Mouse (Mus musculus) bone marrow macrophage, adult 2 months (primary cell): ENCODE measurements around the gene 0610010K14Rik. TPM values are rescaled to one million over a fixed set of nuclear protein-coding genes. Genes with fewer than 3 reads are reported as not detected.

Source experiments
- H3K27ac ChIP-seq: 2 replicates; pipeline ENCODE4 v1.5.1; 2012; ENCODE audit warnings: low read depth, low read length; ENCODE audit not compliant: insufficient read depth
- H3K4me1 ChIP-seq: 2 replicates; pipeline ENCODE4 v1.6.1; 2012; ENCODE audit warnings: low read length; ENCODE audit not compliant: control insufficient read depth, insufficient read depth
- H3K4me3 ChIP-seq: 2 replicates; pipeline ENCODE4 v1.5.1; 2012; ENCODE audit warnings: mild to moderate bottlenecking, low read length, moderate library complexity; ENCODE audit not compliant: insufficient read depth
- CTCF ChIP-seq: IDR thresholded peaks from 2 replicates; pipeline ENCODE4 v1.5.1; 2012; ENCODE audit warnings: low read depth, mild to moderate bottlenecking, low read length, moderate library complexity
- POLR2A ChIP-seq: IDR thresholded peaks from 2 replicates; pipeline ENCODE4 v1.6.1; 2012; ENCODE audit warnings: mild to moderate bottlenecking, low read depth, low read length, borderline replicate concordance
- polyA plus RNA-seq: library from polyadenylated mRNA; stranded (reverse); fragments of >200 nt; gene quantifications from 2 replicates; pipeline ENCODE4 v1.2.4, GENCODE M21; 2012; ENCODE audit not compliant: missing spikeins, insufficient read depth, insufficient read length

Gene 0610010K14Rik
- polyA plus RNA-seq, 1 experiment: 49.9 TPM

DNA sequence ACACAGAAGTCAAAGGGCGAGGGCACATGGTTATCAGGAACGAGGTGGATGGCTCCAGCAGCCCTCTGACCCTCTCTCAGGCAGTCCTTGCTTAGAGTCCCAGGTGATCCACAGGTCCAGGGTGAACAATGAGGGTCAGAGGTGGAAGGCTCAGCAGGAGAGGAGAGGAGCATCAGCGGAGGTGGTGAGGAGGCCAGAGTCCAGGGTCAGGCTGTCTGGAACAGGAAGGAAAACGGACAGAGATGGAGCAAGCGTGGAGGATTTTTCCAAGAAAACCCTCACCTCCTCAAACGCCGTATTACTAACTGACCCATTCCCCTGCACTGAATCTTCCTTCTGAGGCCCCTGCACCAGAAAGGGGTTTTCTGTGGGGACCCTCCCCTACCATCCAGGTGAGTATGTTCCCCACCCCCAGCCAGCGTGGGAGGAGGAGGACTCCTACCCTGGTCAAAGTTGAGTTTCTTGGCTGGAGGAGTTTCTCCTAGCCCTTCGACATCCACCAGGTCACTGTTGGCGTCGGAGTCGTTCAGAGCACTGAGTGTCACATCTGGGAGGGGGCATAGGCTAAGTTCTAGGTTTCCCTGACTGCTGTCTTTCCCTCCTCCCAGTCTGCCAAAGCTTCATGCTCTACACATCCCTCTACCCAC, 2.3 kb downstream of the 0610010K14Rik start:
- no peak for TF ChIP-seq CTCF
- TF ChIP-seq POLR2A: no peak
- Histone ChIP-seq H3K4me3 (no peak overlapping the region), H3K27ac (no peak overlapping the region), H3K4me1 (peaks cover 9% of the 10 kb centered on the region)

DNA sequence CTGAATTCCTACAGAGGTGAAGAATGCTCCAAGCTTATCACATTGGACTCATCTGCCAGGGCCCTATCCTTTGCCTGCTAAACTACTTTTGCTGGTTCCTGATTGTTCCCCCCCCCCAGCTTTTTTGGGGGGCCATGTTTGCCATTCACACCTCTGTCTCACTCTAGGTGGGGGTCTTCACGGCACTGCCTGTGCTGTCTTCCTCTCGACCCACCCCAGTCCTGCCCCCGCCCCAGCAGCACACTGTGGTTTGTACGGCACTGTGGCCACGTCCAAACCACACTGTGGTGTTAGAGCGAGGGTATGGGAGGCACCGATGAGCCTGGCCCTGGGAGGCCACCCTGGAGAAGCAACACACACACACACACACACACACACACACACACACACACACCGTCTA, 3.2 kb downstream of the 0610010K14Rik start:
- Histone ChIP-seq H3K27ac (no peak overlapping the region), H3K4me1 (peaks cover 13% of the 10 kb centered on the region), H3K4me3 (no peak overlapping the region)
- no peak for TF ChIP-seq CTCF
- no peak for TF ChIP-seq POLR2A

GRCm38 (mm10) chr11:70234037-70234436, 3.7 kb downstream of the 0610010K14Rik start:
- TF ChIP-seq CTCF (no peak), POLR2A (no peak)

DNA sequence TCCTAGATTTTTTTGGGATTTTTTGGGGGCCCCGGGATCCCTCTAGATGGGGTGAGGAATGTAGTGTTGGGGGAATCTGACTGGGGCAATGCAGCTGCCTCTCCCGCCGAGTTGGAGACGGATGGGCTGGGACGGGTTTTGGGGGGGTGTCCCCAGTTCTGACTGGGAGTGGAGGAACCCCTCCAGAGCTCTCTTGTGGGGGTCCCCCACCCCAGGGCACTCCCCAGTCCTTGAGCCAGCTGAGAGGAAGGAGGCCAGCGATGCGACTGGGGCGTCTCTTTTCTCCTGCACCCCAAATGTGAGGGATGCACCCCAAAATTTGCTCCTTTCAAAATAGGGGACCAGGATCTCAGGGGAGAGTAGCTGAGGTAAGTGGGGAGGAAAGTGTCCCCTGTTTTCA, 4.7 kb downstream of the 0610010K14Rik start:
- H3K27ac ChIP-seq: no peak overlapping the region
- no peak for TF ChIP-seq CTCF
- no peak for TF ChIP-seq POLR2A
- H3K4me3 ChIP-seq: no peak overlapping the region
- peaks cover 16% of the 10 kb centered on the region for H3K4me1 ChIP-seq

More at GRCm38 (mm10) chr11:70234037-70234436, 3.7 kb downstream of the 0610010K14Rik start:
- no peak overlapping the region for H3K27ac ChIP-seq
- peaks cover 16% of the 10 kb centered on the region for H3K4me1 ChIP-seq
- H3K4me3 ChIP-seq: no peak overlapping the region

- peaks cover 16% of the 10 kb centered on the region for H3K4me1 ChIP-seq
- no peak overlapping the region for H3K4me3 ChIP-seq
- H3K27ac ChIP-seq: no peak overlapping the region
- TF ChIP-seq CTCF (no peak), POLR2A (no peak)
Measured at GRCm38 (mm10) chr11:70232546-70232945, 5.2 kb downstream of the 0610010K14Rik start.

GRCm38 (mm10) chr11:70230239-70230727, 7.4 kb downstream of the 0610010K14Rik start:
- peaks cover 13% of the 10 kb centered on the region for H3K4me1 ChIP-seq
- TF ChIP-seq CTCF (peak; percentile 74), POLR2A (no peak)
- H3K27ac ChIP-seq: no peak overlapping the region
- peak overlapping the region; percentile 32 for H3K4me3 ChIP-seq

- TF ChIP-seq CTCF (no peak), POLR2A (no peak)
- Histone ChIP-seq H3K4me1 (peaks cover 21% of the 10 kb centered on the region), H3K27ac (no peak within 1 kb of the TSS), H3K4me3 (peak within 1 kb of the TSS; percentile 33)
Measured at GRCm38 (mm10) chr11:70229260-70230010, 8.3 kb downstream of the 0610010K14Rik start, which contains the start of gene Bcl6b. Gene Bcl6b, minus strand, starts transcription at chr11:70229798.

GRCm38 (mm10) chr11:70228828-70229227, 8.9 kb downstream of the 0610010K14Rik start:
- Histone ChIP-seq H3K27ac (no peak overlapping the region), H3K4me3 (peak overlapping the region; percentile 33), H3K4me1 (peaks cover 26% of the 10 kb centered on the region)
- TF ChIP-seq POLR2A (no peak), CTCF (no peak)

DNA sequence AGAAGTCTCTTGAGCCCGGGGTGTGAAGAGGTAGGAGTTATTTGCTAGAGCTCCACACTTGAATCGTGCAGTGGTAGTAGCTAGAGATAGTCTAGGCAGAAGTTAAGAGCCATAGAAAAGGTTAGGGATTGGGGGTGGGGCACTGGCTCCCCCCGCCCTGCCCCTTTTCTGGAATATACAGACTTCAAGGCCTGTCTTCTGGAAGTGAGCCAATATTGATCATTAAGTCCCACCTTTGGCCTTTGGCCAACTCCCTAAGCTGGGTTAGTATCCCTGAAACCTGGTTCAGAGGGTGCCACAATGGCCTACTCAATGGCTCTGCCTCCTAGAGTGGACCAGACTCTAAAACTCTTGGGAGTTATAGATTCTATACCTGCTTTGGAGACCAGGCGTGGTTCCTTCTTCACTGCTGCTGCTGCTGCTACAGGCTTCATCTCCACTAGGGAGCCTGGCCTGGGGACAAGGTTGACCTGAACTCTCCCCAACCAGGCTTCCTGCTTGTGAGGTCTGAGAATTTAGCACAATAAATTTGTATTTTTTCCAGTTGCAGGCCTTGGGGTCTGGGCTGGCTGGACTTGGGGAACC, 10.0 kb downstream of the 0610010K14Rik start:
- Histone ChIP-seq H3K4me3 (no peak overlapping the region), H3K4me1 (peaks cover 30% of the 10 kb centered on the region), H3K27ac (no peak overlapping the region)
- no peak for TF ChIP-seq POLR2A
- no peak for TF ChIP-seq CTCF
